Mouse (Mus musculus) CH12.LX (cell line): ENCODE results near the gene Ntn1.

Source experiments
- CTCF ChIP-seq, 2 experiments: IDR thresholded peaks in 1 of 2; conservative IDR thresholded peaks in 1 of 2; 2 replicates each; pipeline ENCODE4 v1.5.1; 2011 to 2012; ENCODE audit warnings: low read depth in 2 of 2, low read length in 2 of 2, improper control_type of control experiment in 1 of 2, inconsistent platforms in 1 of 2, mild to moderate bottlenecking in 1 of 2, moderate library complexity in 1 of 2
- EP300 ChIP-seq: IDR thresholded peaks from 2 replicates; pipeline ENCODE4 v1.6.1; 2011; ENCODE audit warnings: low read length, improper control_type of control experiment
- HCFC1 ChIP-seq: IDR thresholded peaks from 2 replicates; pipeline ENCODE4 v1.6.1; 2012; ENCODE audit warnings: low read depth, mild to moderate bottlenecking, inconsistent platforms, low read length, improper control_type of control experiment
- MAFK ChIP-seq: IDR thresholded peaks from 2 replicates; pipeline ENCODE4 v1.6.1; 2011; ENCODE audit warnings: low read length, improper control_type of control experiment; ENCODE audit not compliant: insufficient replicate concordance
- POLR2A ChIP-seq: IDR thresholded peaks from 2 replicates; pipeline ENCODE4 v1.6.1; 2011; ENCODE audit warnings: low read depth, mild to moderate bottlenecking, improper control_type of control experiment, low read length
- SMC3 ChIP-seq: IDR thresholded peaks from 2 replicates; pipeline ENCODE4 v1.6.1; 2011; ENCODE audit warnings: low read depth, low read length, improper control_type of control experiment
- USF2 ChIP-seq: conservative IDR thresholded peaks from 2 replicates; pipeline ENCODE4 v1.6.1; 2011; ENCODE audit warnings: low read depth, low read length, improper control_type of control experiment

DNA sequence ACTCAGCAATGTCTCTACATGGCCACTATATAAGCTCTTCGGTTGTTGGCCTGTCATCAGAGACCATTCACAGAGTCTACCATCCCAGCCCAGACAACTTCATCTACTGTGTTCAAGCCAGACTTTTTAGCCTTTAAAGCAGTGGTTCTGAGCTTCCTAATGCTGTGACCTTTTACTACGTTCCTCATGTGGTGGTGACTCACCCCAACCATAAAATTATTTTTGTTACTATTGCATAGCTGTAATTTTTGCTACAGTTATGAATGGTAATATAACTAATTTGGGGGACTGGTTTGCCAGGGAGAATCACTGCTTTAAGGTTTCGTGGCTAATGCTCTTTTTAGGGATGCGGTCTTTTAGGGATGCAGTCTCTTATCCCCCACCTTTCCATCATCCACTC, 45.3 kb upstream of the Ntn1 start:
- TF ChIP-seq USF2 (no peak), CTCF (conservative IDR thresholded peaks at IDR 0.05 in 1 of 2, IDR thresholded peaks at IDR 0.05 in 1 of 2; ENCODE audit: low read depth in 2 of 2, low read length in 2 of 2) (no peak), POLR2A (no peak), MAFK (no peak), EP300 (no peak), SMC3 (no peak), HCFC1 (no peak)
